Mouse (Mus musculus) kidney, adult 10 weeks (tissue): Measurements from ENCODE around the gene Vmn1r111. TPM values are rescaled to one million over a fixed set of nuclear protein-coding genes. Genes with fewer than 3 reads are reported as not detected.

Experiments
- polyA plus RNA-seq: library from polyadenylated mRNA; stranded (reverse); fragments of 350-450 nt; fragmentation: Illumina TruSeq; extraction: RNeasy Lipid Tissue Mini Kit (QIAGEN cat#74804); gene quantifications from one replicate; pipeline ENCODE4 v1.2.3, GENCODE M21; 2014; ENCODE audit warnings: low read depth, low replicate concordance

Vmn1r111 gene
- not detected for polyA plus RNA-seq

DNA sequence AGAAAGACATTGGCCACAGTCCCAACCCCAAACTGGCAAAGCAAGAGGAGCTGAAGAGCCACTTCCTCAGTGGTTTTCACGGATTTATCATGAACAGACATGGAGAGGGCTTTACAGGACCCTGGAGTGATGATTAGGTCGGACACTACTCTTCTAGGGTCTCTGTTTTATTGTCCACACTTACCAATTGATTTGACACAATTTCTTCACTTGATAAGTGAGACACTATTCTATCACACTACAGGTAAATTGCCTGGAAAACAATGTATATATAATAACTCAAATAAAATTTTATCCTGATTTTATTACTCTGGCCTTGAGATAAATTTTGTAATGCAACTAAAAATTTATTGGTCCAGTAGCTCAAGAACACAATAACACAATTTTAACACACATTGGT is at the start of gene Vmn1r111:
Gene Vmn1r111, minus strand, starts transcription at position 101 of the 400 bp plus-strand sequence.

DNA sequence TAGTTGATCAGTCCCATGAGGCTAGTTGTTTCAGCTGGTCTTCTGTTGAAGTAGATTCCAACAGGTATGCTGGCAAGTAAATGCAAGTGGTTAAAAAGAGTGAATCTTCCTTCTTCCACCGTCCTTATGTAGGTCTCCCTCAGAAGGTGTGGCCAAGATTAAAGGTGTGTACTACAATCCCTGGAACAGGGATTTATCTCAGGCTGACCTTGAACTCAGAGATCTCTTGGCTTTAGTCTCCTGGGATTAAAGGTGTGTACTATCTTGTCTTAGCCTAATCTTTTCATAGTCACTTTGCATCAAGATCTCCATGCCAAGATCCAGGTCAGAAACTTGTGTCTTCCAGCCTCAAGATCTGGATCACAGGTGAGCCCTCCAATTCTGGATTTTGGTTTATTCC is 27.5 kb upstream of the Vmn1r111 start, which contains the start of gene Gm10668:
Gene Gm10668, minus strand, starts transcription at position 101 of the 400 bp plus-strand sequence.

DNA sequence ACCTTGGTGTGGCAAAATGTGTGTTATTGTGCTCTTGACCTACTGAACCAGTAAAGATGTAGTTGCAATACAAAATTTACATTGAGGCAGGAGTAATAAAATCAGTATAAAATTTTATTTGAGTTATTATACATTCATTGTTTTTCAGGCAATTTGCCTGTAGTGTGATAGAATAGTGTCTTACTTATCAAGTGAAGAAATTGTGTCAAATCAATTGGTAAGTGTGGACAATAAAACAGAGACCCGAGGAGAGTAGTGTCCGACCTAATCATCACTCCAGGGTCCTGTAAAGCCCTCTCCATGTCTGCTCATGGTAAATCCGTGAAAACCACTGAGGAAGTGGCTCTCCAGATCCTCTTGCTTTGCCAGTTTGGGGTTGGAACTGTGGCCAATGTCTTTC is 34.4 kb downstream of the Vmn1r111 start, which contains the start of gene Vmn1r107:
Gene Vmn1r107, plus strand, starts transcription at position 301 of the 400 bp plus-strand sequence.

Other genes with a start within 250 kb of the Vmn1r111 start
- gene Gm10670, start 228.3 kb downstream of the Vmn1r111 start, polyA plus RNA-seq = not detected
- gene Vmn1r103, start 192.7 kb downstream of the Vmn1r111 start, polyA plus RNA-seq = not detected
- gene Vmn1r104, start 169.4 kb downstream of the Vmn1r111 start, polyA plus RNA-seq = not detected
- not detected for gene Gm5726, start 157.5 kb downstream of the Vmn1r111 start, polyA plus RNA-seq
- not detected for gene Gm4141, start 127.0 kb downstream of the Vmn1r111 start, polyA plus RNA-seq
- gene Gm4513, start 104.2 kb downstream of the Vmn1r111 start, polyA plus RNA-seq = not detected
- gene Vmn1r107, start 34.3 kb downstream of the Vmn1r111 start, polyA plus RNA-seq = not detected
- gene Gm10668, start 27.4 kb upstream of the Vmn1r111 start, polyA plus RNA-seq = not detected
- not detected for gene Vmn1r112, start 68.0 kb upstream of the Vmn1r111 start, polyA plus RNA-seq
- gene Vmn1r113, start 84.1 kb upstream of the Vmn1r111 start, polyA plus RNA-seq = not detected
- not detected for gene Vmn1r114, start 109.0 kb upstream of the Vmn1r111 start, polyA plus RNA-seq
- not detected for gene Vmn1r115, start 141.8 kb upstream of the Vmn1r111 start, polyA plus RNA-seq
- gene Vmn1r116, start 169.0 kb upstream of the Vmn1r111 start, polyA plus RNA-seq = not detected
- not detected for gene Vmn1r117, start 180.9 kb upstream of the Vmn1r111 start, polyA plus RNA-seq
- not detected for gene Vmn1r118, start 209.1 kb upstream of the Vmn1r111 start, polyA plus RNA-seq